In genomic region chr2:66634580-66635359, GRCm38 (mm10) we compare ENCODE assay signal across 9 mouse cellular contexts. TPM values are rescaled to one million over a fixed set of nuclear protein-coding genes. Genes with fewer than 3 reads are reported as not detected.
A peak's percentile ranks its signal among the peaks of the same experiment; 100 is the strongest.
DNase-seq lines count a peak whose midpoint lies in the region; ATAC-seq and TF ChIP-seq lines count a peak whose summit lies in the region.
"Had no signal": no experiment of that assay in that cellular context is flagged by ENCODE, and none has a peak within 500 bp of the region (broad histone marks: within the 10 kb centered on the region; RNA-seq: fewer than 3 reads in every experiment).

Gene Scn9a (minus strand): TSS chr2:66634962.

- peak; percentile 93 for ATAC-seq in embryonic facial prominence, embryonic 14.5 days (ENCODE audit: low read depth)
- ATAC-seq in intestine, postnatal 0 days = no peak
- ATAC-seq in midbrain, embryonic 12.5 days (ENCODE audit: low FRiP score, low read depth) = peak; percentile 92

- peak; percentile 75 for DNase-seq in heart, embryonic 10.5 days (ENCODE audit: low spot score)
- no peak for DNase-seq in heart, postnatal 14 days
- DNase-seq in R1 (ENCODE audit: low read depth, low spot score) = peak; percentile 72
- DNase-seq in embryonic facial prominence, embryonic 14.5 days (ENCODE audit: low spot score) = peak; percentile 65
- DNase-seq in telencephalon, adult 2 months (ENCODE audit: low read depth, low spot score) = peak; percentile 34
- no peak for DNase-seq in c-Kit-positive CD71-positive TER-119-positive erythroid progenitor cells, embryonic 14.5 days (ENCODE audit: low spot score)

- H3K9me3 ChIP-seq in heart, embryonic 10.5 days = no peaks in the 10 kb centered on the region
- H3K9me3 ChIP-seq in embryonic facial prominence, embryonic 14.5 days (ENCODE audit: control insufficient read depth, low read length) = no peaks in the 10 kb centered on the region
- no peaks in the 10 kb centered on the region for H3K9me3 ChIP-seq in intestine, postnatal 0 days (ENCODE audit: control insufficient read depth)
- H3K9me3 ChIP-seq in midbrain, embryonic 12.5 days = no peaks in the 10 kb centered on the region

- intact Hi-C loops in heart, postnatal 14 days (cut with DNase I) = no loop called here

- no peak within 1 kb of the TSS for H3K27ac ChIP-seq in heart, embryonic 10.5 days
- no peak within 1 kb of the TSS for H3K27ac ChIP-seq in embryonic facial prominence, embryonic 14.5 days (replicated peaks; ENCODE audit: low read depth, low read length)
- H3K27ac ChIP-seq in intestine, postnatal 0 days (ENCODE audit: low read depth, low read length) = no peak within 1 kb of the TSS
- H3K27ac ChIP-seq in midbrain, embryonic 12.5 days (replicated peaks) = no peak within 1 kb of the TSS

- peaks cover 20% of the 10 kb centered on the region for H3K27me3 ChIP-seq in heart, embryonic 10.5 days (ENCODE audit: insufficient read depth, poor library complexity, severe bottlenecking)
- H3K27me3 ChIP-seq in embryonic facial prominence, embryonic 14.5 days (replicated peaks; ENCODE audit: control insufficient read depth, insufficient read depth, low read length) = peaks cover 20% of the 10 kb centered on the region
- 0 out of 2 replicates have a peak, but pooled peaks cover 4% of the 10 kb centered on the region for H3K27me3 ChIP-seq in intestine, postnatal 0 days (replicated peaks; ENCODE audit: control insufficient read depth, insufficient read depth, low read length)
- H3K27me3 ChIP-seq in midbrain, embryonic 12.5 days = 0 out of 2 replicates have a peak, but pooled peaks cover 5% of the 10 kb centered on the region
- H3K27me3 ChIP-seq: CH12.LX had no signal

- H3K4me2 ChIP-seq in embryonic facial prominence, embryonic 14.5 days (ENCODE audit: low read depth, low read length) = peak within 1 kb of the TSS; percentile 60
- H3K4me2 ChIP-seq in intestine, postnatal 0 days (replicated peaks; ENCODE audit: low read depth) = peak within 1 kb of the TSS; percentile 37
- H3K4me2 ChIP-seq in midbrain, embryonic 12.5 days (replicated peaks) = peak within 1 kb of the TSS; percentile 77

- no peak for TF ChIP-seq CTCF in intestine, postnatal 0 days (IDR thresholded peaks at IDR 0.05; ENCODE audit: low read depth)

- peak within 1 kb of the TSS; percentile 55 for H3K4me3 ChIP-seq in heart, embryonic 10.5 days
- H3K4me3 ChIP-seq in embryonic facial prominence, embryonic 14.5 days (ENCODE audit: low read depth, low read length) = peak within 1 kb of the TSS; percentile 32
- peak within 1 kb of the TSS; percentile 5; the same call in 1 of the 2 replicates for H3K4me3 ChIP-seq in intestine, postnatal 0 days (ENCODE audit: low read depth, low read length)
- H3K4me3 ChIP-seq in midbrain, embryonic 12.5 days = peak within 1 kb of the TSS; percentile 50

- peaks cover 8% of the 10 kb centered on the region; the same call in 1 of the 2 replicates for H3K4me1 ChIP-seq in heart, embryonic 10.5 days
- H3K4me1 ChIP-seq in embryonic facial prominence, embryonic 14.5 days (ENCODE audit: control insufficient read depth, insufficient read depth, low read length) = 0 out of 2 replicates have a peak, but pooled peaks cover 3% of the 10 kb centered on the region
- 0 out of 2 replicates have a peak, but pooled peaks cover 3% of the 10 kb centered on the region for H3K4me1 ChIP-seq in intestine, postnatal 0 days (replicated peaks; ENCODE audit: control insufficient read depth, insufficient read depth, low read length)
- H3K4me1 ChIP-seq in midbrain, embryonic 12.5 days = peaks cover 15% of the 10 kb centered on the region

- H3K36me3 ChIP-seq in heart, embryonic 10.5 days = no peaks in the 10 kb centered on the region
- no peaks in the 10 kb centered on the region for H3K36me3 ChIP-seq in embryonic facial prominence, embryonic 14.5 days (ENCODE audit: control insufficient read depth, insufficient read depth, low read length)
- no peaks in the 10 kb centered on the region for H3K36me3 ChIP-seq in intestine, postnatal 0 days (ENCODE audit: control insufficient read depth, insufficient read depth)
- H3K36me3 ChIP-seq in midbrain, embryonic 12.5 days = no peaks in the 10 kb centered on the region

- WGBS in heart, embryonic 10.5 days = 3% methylated on average over 29 of the region's 29 CpGs
- 2% methylated on average over 23 of the region's 29 CpGs for WGBS in embryonic facial prominence, embryonic 14.5 days
- 3% methylated on average over 29 of the region's 29 CpGs for WGBS in intestine, postnatal 0 days
- 1% methylated on average over 29 of the region's 29 CpGs for WGBS in midbrain, embryonic 12.5 days

- peak within 1 kb of the TSS; percentile 45; the same call in 1 of the 2 replicates for H3K9ac ChIP-seq in embryonic facial prominence, embryonic 14.5 days (ENCODE audit: low read depth, low read length)
- H3K9ac ChIP-seq in intestine, postnatal 0 days (ENCODE audit: low read depth, low read length) = 0 out of 2 replicates have a peak within 1 kb of the TSS, but pooled peaks have one; percentile 11
- peak within 1 kb of the TSS; percentile 59 for H3K9ac ChIP-seq in midbrain, embryonic 12.5 days (replicated peaks)

RNA-seq across cellular contexts. Expression of gene Scn9a, which starts in this region (rescaled TPM):
- polyA plus RNA-seq in heart, embryonic 10.5 days (2016; fragmentation: Nextera tagmentation; extraction: Ambion mirVana) = 0.01 and 0.05 TPM in 2 replicates
- under 1 TPM in 1 of 2 experiments, not detected in 1; 0.02 TPM for total RNA-seq in heart, postnatal 14 days (2021)
- polyA plus RNA-seq in embryonic facial prominence, embryonic 14.5 days (2014; fragmentation: Nextera tagmentation; extraction: Ambion mirVana) = 3.9 and 4.7 TPM in 2 replicates
- 0.70 and 0.84 TPM in 2 replicates for polyA plus RNA-seq in intestine, postnatal 0 days (2015; fragmentation: Nextera tagmentation; extraction: Ambion mirVana)
- 3.4 and 3.8 TPM in 2 replicates for polyA plus RNA-seq in midbrain, embryonic 12.5 days (2016; fragmentation: Nextera tagmentation; extraction: Ambion mirVana)
- total RNA-seq: CH12.LX had no signal

Comparison
In these comparisons a context has a peak if more than half of its experiments do, and no peak if none do; other contexts are left out.
1. Peak in DNase-seq and H3K4me3 ChIP-seq in heart, embryonic 10.5 days; RNA of the gene not detected or under 1 TPM.
2. DNase-seq: peak in R1 (single experiment), embryonic facial prominence, embryonic 14.5 days (single experiment) and telencephalon, adult 2 months (single experiment); none in heart, postnatal 14 days (0 of 2) and c-Kit-positive CD71-positive TER-119-positive erythroid progenitor cells, embryonic 14.5 days (single experiment).
3. H3K4me3 ChIP-seq: peak in every context shown above with its lines; median percentile 55 in heart, embryonic 10.5 days; 50 in midbrain, embryonic 12.5 days; 32 in embryonic facial prominence, embryonic 14.5 days; 5 in intestine, postnatal 0 days.
4. Peak in every context shown above with its lines, with median percentiles within 50 percentile points of each other: H3K4me2 ChIP-seq and H3K9ac ChIP-seq.